Mouse (Mus musculus) regulatory T cell (primary cell): ENCODE results near the gene Rin2.

Experiments used
- in situ Hi-C: fragments of 300-600 bp; cut with MboI, MseI; formaldehyde crosslinking; loops from one replicate; pipeline ENCODE4 v1.15.1; 2025; ENCODE audit warnings: high pct_unique_total_duplicates

Gene Rin2

DNA sequence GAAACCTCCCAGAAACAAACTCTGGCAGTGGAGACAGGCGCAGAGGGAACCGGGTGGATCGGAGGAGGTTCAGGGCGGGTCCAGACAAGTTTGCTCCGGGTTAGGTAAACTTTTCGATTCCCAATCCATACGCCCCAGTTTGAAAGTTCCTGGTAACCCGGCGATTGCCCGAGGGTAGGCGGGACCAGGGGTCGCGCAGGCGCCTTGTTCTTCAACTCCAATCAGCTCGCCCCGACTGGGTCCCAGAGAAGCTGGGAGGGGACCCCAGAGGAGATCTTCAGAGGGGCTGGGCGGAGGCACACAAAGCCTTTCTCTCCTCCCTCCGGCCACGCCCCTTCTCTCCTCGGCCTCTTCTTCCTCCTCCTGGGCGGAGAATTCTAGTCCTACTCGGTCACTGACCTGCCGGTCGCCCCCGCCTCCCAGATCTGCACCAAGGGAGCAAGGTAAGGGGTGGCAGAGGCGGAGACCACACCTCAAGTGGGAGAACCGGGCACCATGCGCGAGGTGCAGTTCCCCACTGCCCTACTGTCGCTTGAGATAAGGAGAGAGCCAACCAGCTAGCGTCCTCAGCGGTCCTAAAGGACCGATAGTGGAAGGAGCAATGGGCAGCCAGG lies at the start of gene Rin2:
Rin2 (plus strand) TSS at position 74 of the 614 bp plus-strand sequence.
- in situ Hi-C loops: no loop called here

DNA sequence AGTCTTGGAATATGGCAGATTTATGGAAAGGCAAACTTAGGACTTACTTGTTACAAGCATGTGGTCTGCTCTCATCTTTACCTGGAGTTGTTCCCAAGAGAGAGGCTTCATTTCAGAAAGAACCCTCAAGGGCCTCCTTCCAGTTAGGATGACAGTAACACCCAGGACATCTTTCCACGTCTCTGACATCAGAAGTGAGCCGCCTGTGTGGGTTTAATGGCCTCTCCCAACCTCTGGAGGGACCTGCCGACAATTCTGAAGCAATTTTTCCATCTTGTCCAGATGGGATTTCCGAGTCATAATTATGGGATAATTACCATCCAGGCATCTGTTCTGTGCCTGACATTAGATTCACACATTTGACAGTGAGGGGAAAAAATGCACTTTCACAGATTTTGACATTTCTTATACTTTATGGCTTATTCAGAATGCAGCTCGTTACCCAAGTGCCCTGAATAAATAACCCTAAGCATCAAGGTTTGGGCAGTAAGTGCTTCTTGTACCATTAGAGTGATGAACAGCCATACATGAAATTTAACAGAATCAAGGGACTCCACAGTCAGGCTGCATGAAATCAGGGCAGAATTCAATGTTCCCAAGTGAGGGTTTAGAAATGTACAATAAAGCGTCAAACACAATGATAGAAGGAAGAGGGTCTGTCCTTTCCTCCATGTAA lies 43.8 kb upstream of the Rin2 start:
- in situ Hi-C loops: no loop called here

DNA sequence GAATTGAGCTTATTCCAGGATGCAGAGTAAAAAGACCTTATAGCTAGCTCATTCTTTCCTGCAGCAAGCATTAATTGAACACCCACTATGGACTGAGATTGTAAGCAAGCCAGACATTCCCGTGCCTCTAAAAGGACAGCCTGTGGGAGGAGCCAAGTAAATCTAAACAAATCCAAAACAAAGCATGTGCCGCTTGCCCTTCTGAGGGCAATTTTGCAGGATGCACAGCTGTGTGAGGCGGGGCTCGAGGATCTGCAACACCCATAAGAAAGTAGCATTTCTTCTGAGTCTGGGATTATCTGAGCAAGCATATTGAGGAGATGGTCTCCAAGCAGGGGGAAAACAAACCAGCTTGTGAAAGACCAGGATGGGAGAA lies 43.2 kb upstream of the Rin2 start:
- in situ Hi-C loops: no loop called here

DNA sequence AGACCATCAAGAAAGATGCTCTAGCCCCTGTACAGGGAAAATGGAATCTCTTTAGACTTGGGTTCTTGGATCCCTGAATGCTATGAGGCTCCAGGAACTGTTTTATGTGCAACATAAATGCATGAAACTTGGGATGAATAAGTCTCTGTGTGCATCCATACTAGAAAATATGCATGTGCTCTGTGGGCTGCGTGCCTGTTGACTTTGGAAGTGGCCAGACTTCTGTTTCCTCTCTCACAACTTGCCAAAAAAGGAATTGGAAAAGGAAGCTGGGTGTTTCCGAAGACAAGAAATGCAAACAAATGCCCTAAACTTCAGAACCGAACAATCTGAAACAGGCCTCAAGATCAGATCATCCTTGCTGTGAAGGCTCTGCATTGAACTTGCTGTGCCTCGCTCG lies 41.2 kb upstream of the Rin2 start:
- in situ Hi-C loops: no loop called here

DNA sequence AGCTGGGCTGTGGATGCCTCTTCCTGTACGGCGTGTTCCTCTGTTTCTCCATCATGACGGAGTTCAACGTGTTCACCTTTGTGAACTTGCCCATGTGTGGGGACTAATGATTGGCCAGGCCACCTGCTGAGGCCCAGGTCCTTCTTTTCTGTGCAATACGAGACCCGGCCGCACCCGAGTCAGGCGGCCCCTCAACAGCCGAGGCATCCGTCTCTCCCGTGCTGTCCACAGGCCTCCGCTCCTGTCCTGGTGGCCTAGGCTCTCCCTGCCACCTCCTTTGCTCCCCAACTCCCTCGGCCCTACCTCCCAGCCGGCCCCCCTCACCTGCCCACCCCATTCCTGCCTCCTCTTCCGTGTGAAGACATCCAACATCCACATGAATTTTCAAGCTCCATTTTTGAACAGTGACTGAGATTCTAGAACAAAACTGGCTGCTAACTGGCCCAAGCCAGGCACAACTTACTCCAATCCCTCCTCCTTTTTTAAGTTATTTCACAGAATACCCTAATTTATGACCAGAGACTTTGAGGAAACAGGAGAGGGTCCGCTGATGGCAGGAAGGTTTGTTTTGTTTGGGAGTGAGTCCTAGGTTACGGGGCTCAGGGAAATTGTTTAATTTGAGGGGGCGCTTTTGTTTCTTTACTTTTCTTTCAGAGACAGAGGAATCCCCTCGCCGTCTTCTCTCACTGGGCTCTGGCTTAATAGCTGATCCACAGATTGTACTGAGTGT lies 34.6 kb upstream of the Rin2 start:
- in situ Hi-C loops: no loop called here

DNA sequence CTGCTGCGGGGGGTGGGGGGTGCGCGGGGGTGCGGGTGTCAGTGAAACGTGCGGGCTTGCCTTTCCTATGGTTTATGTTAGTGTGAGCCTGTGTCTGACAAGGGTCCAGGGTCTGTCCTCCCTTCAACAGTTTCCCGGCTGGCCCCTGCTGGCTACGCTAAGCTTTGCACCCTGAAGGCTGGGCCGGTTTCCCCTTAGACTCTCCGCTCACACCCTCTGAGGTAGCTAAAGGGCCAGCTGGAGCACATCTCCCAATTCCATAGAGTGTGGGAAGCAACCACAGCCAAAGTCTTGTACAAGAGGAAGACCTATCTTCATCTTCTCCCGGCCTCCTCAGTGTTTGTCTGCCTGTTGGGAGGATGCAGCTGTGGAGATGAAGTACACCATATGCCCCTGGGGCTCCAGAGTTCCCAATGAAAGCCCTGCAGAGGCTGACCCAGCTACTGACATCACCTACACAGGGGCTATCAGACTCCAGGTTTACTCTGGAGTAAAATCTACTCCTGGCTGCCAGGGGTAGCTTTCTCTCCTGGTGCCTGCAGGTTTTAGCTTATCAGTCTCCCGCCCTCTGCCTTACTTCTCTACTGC lies 19.5 kb upstream of the Rin2 start:
- in situ Hi-C loops: loop anchor here (25.0 kb wide), 1 partner anchor 882 kb away; no protein-coding TSS in a partner anchor

DNA sequence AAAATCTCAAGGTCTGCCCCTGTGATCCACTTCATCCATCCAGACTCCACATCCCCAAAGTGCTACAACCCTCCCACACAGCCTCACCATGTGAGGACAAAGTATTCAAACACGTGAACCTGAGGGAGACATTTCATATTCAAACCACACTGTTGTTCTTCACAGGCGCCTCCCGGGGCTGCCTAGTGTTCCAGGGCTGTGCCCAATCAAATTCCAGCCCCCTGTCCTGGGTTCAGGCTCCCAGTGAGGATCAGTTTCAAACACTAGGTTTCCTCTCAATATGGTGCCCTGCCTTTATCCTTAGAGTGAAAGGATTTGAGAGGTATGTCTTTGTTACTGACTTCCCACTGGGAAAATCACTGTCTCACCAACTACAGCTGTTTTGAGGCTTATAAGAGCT lies 18.9 kb upstream of the Rin2 start:
- in situ Hi-C loops: loop anchor here (25.0 kb wide), 1 partner anchor 881 kb away; no protein-coding TSS in a partner anchor

DNA sequence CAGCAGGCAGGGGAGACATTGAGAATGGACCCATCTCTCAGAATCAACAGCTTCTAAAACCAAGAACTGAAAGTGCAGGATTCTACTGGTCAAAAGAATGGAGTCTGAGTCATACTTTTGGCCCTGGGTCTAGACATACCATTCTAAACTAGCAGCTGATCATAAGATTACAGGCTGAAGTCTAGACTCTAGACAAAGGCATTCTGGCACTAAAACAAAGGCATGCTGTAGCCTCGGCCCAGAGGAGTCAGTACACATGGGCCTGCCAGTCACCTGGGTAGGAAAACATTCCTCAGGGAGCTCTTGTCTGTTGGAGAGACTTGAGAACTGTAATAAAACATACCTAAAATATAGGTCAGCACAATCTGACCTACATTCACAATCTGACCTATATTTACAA lies 18.3 kb upstream of the Rin2 start:
- in situ Hi-C loops: loop anchor here (25.0 kb wide), 1 partner anchor 881 kb away; no protein-coding TSS in a partner anchor

DNA sequence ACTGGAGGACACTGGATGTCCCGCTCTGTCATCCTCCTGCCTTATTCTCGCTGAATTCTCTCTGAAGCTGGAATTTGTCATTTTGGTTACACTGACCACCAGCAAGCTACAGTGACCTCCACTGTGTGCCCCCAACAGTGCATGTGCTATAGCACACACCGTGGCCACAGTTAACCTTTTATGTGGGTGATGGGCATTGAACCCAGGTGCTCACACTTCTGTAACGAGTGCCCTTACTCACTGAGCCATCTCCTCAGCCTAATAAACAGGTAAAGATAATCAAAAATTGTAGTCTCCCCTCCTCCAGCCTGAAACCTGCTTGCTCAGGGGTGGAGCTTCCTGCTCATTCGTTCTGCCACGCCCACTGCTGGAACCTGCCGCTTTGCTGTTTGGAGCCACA lies 13.8 kb upstream of the Rin2 start:
- in situ Hi-C loops: loop anchor here (10.0 to 25.0 kb wide), 2 partner anchors 876 to 1824 kb away; no protein-coding TSS in a partner anchor

DNA sequence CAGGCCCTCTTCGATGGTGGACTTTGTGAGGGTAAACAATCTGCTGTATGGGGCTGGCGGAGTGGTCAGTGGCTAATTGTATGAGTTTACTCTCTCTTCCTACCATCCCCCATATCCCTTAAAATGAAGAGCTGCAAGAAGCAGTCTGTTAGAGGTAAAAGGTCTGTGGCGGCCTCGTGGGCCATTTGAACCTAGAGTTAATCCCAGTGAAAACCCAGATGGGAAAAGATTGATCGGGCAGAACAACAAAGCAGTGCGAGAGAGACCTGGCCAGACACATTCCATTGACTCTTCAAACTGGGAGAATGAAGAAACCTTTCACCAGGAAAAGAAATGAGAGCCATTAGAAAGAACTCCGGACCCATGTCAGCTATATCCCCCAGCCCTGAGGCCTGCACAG lies 11.1 kb upstream of the Rin2 start:
- in situ Hi-C loops: loop anchor here (10.0 to 25.0 kb wide), 2 partner anchors 873 to 1821 kb away; no protein-coding TSS in a partner anchor

DNA sequence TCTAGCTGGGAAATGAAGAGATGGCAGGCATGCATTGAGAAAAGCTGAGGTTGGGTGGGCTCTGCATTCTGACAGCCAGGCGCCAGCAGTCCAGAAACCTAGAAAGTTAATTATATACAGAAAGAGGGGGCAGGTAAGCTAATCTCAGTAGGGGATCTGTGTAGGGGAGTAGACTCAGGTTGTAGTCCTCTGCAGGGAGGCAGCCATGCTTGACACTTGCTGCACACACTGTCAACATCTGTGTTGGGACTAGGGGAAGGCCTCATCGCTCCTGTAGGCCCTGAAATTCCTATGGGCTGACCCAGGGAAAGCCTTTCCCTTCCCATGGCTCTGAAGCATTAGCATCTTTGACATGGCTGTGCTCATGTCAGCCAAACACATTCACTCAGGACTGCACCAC lies 10.7 kb upstream of the Rin2 start:
- in situ Hi-C loops: loop anchor here (10.0 to 25.0 kb wide), 2 partner anchors 873 to 1820 kb away; no protein-coding TSS in a partner anchor

DNA sequence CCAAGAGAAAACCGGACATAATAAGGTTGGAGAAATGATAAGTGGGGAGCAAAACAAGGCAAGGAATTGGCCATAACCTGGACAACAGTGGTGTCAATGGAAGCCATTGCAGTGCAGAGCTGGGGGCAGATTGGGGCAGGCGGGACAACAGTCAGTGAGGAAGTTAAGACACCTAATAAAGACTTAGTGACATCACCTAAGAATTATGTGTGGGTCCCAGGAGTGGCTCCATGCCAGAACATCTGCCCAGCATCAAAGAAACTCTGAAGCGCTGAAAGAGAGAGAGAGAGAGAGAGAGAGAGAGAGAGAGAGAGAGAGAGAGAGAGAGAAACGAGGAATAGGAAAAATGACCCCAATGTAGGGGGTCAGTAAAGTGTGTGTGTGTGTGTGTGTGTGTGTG lies 6.9 kb upstream of the Rin2 start:
- in situ Hi-C loops: loop anchor here (10.0 to 25.0 kb wide), 2 partner anchors 869 to 1817 kb away; no protein-coding TSS in a partner anchor

DNA sequence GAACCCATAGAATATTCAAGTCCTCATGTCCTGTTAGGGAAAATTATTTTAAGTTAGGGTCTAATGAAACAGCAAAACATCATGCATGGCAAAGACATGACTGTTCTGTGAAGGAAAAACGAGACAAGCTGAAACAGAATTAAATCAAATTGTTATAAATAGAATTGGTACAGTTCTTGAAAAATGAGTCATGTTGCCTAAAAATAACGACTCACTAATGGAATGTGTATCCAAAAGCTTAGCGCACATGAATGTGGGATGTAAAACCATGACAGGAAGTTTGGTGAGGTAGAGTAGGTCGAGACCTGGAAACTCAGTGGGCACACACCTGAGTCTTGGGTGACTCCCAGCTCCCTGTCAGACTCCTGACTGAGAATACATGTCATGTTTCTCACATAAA lies 4.9 kb upstream of the Rin2 start:
- in situ Hi-C loops: loop anchor here (25.0 kb wide), 1 partner anchor 867 kb away; no protein-coding TSS in a partner anchor

DNA sequence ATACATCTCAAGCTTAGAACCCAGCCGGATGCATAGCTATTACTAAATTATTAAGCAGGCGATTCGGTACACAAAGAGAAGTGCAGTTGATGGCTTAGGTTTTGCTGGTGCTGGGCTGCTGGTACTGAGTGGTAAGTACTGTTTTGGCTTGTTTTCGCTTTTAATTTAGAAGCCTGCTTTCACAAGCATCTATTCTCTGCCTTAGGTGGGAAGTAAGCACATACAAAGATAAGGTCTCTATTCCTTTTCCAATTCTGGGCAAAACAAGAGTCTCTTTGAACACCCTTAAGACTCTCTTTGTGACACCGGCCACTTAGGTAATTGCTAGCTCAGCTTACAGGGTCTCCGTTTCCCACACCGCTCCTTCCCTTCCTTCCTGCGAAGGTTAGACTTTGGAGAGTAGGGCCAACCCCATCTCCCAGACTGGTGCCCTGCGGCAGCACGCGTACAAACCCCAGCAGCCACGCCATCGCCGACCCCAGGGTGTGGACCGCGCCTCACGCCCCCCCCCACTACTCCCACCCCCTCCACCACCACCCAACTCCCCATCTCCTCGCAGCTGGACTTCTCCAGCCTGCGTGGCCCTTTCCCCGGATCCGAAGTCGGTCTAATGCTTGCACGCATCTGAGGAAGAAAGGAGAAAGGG lies 396 bp upstream of the Rin2 start:
- in situ Hi-C loops: loop anchor here (25.0 kb wide), 1 partner anchor 863 kb away; no protein-coding TSS in a partner anchor

DNA sequence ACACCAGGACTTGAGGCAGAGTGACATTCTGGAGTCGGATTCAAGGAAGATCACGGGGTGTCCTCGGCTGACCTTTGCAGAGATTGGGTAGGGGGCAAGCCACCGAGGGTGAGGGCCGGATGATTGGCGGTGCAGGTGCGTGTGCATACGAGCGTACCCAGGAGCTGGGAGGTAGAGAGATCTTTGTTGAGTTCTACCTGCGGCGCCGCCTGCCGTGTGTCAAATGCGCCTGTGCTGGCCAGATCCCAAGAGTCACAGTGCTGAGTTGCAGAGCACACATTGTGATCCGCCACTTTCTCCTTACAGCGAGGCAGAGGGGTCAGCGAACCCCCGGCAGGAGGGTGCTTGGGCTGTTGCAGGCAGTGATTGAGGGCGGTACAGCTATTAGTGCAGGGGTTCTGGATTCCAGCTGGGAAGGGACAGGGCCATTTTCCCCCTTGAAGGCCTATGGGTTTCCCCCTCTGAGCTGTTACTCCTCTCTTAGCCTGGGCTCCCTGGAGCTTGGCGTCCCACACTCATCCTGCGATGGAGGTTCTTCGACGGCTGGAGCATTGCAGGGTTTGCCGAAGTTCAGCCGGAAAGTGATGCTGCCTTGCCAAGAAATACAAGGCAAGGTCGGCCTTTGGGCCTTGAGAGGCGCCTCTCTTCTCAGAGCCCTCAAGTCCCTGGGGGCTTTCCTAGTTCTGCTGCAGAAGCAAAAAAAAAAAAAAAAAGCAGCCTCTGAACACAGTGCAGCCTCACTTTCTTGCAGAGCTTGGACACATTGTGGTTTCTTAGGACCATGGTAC lies 935 bp downstream of the Rin2 start:
- in situ Hi-C loops: no loop called here

DNA sequence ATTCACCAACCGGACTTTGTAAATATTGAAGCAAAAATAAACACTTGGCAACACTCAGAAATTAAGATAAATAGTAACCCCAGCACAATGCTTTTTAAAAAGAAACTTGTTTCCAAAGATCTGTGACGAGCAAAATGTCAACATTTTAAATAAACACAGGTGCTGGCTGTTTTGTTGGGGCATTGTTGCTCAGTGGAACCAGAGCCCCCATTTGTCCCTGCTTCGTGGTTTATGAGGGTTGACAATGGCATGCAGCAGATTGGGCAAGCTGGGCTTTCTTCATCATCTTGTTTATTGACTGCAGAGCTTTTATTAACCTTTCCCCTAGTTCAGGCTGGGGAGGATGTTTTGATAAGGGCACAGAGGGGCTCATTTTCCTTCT lies 1.5 kb downstream of the Rin2 start:
- in situ Hi-C loops: no loop called here

DNA sequence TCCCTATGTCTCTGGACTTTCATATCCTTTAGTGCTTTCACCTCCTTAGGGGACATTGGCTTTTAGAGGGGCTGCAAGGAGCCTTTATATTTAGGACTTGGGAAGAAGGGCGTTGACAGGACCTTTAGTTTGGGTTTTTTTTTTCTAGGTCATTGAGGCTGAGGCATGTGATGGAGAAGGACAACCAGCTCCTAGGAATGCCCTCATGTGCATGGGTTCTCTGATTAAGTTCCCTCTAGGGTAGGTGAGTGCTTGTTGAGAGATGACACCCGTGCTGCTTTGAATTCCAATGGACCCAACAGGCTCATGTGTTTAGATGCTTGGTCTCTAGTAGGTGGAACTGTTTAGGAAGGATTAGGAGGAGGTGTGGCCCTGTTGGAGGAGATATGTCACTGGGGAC lies 1.9 kb downstream of the Rin2 start:
- in situ Hi-C loops: no loop called here

DNA sequence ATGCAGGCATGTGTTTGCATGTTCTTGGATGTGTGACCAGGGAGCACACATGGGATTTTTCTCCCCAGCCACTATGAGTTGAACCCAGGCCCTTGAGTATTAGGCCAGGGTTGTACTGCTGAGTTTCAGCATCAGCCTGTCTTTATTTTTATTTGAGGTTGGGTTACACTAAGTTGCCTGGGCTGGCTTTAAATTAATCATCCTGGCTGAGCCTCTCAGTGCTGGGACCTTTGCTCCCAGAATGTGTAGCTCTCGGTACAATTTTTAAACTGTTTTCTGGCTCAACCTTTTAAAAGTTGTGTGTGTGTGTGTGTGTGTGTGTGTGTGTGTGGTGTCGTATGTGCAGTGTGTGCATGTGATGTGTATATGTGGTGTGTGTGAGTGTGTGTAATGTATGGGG lies 5.1 kb downstream of the Rin2 start:
- in situ Hi-C loops: no loop called here

DNA sequence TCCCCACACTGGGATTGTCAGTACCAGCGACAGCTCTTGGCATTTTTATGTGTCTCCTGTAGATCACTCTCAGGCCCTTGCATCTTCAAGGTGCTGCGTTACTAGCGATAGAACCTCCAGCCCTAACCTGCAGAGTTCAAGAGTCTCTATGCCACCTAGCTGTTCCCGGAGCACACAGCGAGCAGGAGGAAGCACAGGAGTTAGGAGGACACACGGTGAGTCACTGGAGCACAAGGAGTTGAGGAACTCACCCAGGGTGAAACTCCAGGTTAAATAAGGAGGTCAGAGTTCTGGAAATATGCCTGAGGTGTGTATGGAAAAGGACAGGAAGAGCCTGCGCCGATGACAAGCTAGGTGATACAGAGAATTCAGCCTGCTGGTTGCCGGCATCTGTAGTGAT lies 5.7 kb downstream of the Rin2 start:
- in situ Hi-C loops: no loop called here

DNA sequence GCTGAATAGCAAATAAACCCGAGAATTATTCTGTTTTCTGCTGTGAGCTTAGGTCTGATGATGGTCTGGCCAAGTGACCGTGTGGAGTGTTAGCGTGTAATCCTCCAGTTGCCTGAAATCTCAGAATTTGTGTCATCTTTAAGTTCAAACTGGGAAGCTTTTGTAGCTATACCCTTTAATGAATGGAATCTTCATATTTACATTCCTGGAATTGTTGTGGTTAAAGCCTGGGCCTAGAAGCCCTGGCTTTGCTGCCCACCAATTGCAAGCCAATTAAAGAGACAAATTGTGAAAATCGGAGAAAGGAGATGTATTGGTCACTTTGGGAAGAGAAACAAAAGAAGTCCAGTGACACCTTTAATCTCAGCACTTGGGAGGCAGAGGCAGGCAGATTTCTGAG lies 6.6 kb downstream of the Rin2 start:
- in situ Hi-C loops: no loop called here

DNA sequence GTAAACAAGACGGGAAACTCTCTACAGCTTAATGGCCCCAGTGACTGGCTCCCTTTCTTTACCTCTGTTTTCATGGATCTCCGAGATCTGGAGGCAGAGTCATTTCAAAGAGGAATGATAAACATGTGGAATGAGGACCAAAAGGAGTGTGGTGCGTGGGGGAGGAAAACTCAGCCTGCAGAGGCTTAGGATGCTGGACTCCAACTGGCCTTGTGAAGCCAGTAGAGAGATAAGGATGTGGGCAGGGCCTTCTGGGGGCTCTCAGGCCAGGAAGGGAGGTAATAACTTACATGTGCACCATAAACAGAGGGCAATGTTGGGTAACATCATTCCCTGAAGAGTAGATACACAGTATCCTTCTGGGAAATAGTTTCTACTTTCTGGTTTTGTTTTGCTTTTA lies 7.9 kb downstream of the Rin2 start:
- in situ Hi-C loops: no loop called here
